Mouse (Mus musculus): ENCODE results near the gene Nsmce3.

Gene Nsmce3

DNA sequence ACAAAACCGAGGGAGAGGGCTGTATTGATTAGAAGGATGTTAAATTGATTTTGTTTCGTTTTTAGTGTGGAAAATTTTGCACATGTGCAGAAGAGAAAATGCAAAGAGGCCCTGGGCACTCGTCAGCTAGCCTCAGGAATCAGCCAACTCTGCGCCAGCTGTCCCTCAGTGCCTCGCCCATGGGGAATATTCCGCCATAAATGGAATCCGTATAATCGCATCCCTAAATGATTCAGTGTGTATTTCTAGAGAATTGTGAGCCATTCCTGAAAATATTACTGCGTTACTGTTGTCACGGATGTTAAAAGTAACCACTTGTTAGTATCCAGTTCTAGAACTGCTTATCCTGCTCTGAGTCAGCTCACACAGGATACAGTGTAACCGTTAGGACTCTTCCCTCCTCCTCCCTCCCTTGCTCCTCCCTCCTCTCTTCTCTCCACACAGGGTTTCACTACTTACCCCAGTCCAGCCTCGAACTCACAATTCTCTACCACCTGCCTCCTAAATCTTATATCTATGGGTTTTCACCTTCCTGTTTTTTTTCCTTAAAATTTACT is 16.2 kb downstream of the Nsmce3 start:
- no peak for DNase-seq

GRCm38 (mm10) chr7:64855976-64856375 is 16.8 kb downstream of the Nsmce3 start:
- DNase-seq = peak; percentile 49

- DNase-seq = no peak
Measured at GRCm38 (mm10) chr7:64855389-64855927, 17.3 kb downstream of the Nsmce3 start.

GRCm38 (mm10) chr7:64850791-64851190 is 22.0 kb downstream of the Nsmce3 start:
- no peak for DNase-seq

GRCm38 (mm10) chr7:64847366-64847899 is 25.4 kb downstream of the Nsmce3 start:
- DNase-seq = no peak

DNA sequence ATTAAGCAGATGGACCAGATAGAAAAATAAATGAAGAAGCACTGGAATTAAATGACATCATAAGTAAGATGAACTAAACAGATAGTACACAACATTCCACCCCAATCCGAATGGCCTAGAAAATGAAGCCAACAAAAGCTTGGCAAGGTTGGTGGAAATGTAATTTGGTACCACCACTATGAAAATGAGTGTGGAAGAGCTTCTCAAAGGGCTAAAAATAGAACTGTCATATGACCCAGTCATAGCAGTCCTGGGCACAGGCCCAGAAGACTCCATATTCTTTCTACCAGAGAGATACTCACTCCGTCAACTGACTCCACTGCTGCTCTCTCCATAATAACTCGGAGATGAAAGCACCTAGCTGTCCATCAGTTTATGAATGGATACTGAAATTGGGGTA is 26.7 kb downstream of the Nsmce3 start:
- DNase-seq = no peak

DNA sequence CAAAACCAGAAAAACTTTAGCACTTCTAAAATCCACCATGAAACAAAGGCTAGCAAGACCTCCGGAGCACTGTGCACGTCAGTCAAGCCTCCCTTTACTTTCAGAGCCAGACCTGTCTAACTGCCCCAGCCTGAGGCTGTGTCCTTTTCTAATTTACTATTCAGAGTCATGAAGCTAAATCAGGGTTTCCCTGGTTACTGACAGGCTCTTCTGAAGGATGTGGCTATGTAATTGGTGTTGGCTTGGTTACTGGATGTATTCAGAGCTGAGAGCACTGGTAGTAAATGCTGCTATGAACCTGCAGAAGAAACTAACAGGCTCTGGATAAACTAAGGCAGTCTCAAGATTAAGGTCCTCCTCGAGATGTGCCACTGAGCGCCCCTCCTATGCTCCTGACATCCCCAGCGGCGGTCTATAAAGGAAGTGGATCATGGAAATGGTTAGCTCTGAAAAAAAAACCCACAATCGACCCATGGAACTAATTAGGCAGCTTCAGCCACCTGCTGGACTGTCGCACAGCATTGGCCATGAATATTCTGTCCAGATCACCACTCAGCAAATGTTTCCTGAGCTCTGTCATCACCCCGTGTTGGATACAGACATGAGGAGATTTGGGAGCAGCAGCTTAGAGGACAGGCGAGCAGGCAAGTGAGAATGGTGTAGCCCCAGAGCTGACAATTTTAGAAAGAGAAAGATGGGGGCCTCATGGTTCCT is 31.7 kb downstream of the Nsmce3 start:
- DNase-seq = no peak

DNA sequence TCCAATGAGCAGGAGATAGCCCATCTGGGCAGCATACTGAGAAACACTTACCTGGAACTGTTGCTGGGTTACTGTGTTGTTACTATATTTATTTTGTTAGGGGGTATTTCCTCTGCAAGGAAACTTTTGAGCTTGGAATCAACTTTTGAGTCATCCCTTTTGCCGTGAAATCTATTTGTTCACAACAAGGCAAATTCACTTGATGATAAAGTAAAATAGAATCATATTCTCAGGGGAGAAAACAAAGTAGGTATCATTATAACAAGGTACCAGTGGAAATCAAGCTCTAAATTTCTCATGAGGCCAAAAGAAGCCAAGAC is 32.3 kb downstream of the Nsmce3 start:
- DNase-seq = no peak

DNA sequence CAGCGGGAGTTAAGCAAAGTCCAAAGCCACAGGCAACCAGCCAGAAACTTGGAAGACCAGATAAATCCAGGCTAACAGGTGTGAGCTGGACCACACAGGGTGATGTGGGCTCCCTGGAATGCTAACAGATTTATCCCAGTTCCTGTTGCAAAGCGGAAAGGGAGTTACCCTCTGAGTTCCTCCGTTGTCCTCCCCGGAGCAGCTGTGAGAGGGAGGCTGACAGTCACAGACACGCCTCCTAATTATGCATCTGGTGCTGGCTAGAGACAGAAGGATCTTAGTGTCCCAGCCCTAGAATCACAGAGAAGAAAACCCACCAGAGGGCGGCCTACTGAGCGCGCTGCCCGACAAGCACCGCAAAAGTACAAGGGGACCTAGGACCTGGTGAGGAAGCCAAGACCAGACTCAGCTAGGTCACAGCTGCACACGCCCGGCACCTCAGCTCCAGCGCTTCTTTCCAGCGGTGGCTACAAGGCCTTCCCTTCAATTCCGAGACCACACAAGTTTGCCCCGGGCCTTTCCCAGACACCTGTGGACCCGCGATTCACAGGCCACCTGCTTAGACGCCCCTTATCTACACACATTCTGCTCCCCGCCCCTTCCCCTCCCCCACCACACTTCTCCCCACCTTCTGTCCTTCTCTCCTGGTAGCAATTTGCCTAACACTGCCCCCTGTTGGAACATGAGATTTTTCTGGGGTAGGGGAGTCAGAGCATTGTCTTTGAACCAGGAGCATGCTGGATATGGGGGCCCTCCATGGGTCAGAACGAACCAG is 32.8 kb downstream of the Nsmce3 start:
- DNase-seq = no peak

GRCm38 (mm10) chr7:64839281-64839680 is 33.5 kb downstream of the Nsmce3 start:
- no peak for DNase-seq

GRCm38 (mm10) chr7:64830214-64830995 is 42.4 kb downstream of the Nsmce3 start:
- DNase-seq = no peak

- no peak for DNase-seq
Measured at GRCm38 (mm10) chr7:64821081-64821480, 51.7 kb downstream of the Nsmce3 start.

DNA sequence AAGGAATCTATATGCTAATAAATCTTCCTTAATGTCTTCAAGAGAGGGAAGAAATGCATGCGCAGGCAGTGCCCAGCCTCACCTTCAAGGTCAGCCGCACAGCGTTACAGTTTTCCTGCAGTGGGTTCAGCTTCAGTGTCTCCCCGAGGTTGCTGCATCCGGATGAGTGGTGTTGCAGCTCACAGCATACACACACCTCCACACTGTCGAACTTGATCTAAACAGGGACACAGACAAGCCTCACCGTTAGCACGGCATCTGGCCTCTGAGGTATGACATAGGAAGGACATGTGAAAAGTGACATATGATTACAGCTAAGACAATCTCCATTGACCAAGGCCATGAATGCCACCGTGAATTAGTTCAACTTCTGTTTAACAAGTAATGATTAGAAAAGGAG is 53.1 kb downstream of the Nsmce3 start:
- no peak for DNase-seq
